Mouse (Mus musculus): Measurements from ENCODE around the gene Gbf1.

- TF ChIP-seq POLR2A (IDR thresholded peaks at IDR 0.05; ENCODE audit: insufficient read depth, low read depth, low read length) (no peak), CTCF (IDR thresholded peaks at IDR 0.05; ENCODE audit: insufficient read depth, low read depth, low read length) (no peak)
These were observed 165.2 kb downstream of the Gbf1 start for GRCm38 (mm10) chr19:46317546-46317885.
